Comparison of ENCODE assay signal across 28 mouse cellular contexts in the genomic region with DNA sequence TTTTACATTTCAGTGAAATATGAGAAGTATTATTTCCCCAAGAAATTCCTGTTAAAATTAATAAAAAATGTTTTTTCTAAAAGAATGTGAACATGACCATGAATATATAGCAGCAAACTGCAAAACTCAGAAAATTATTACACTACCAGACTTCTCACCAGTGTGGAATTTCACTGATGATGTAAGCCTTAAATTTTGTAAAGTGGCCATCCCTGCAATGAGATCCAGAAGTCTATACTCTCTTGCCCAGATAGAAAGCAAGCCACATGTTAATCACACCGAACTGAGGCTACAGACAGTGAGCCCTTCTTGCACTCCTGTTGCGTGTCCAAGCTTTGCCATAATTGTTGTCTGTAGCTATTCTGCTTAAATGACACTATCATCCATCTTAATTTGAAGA.
"Had no signal": no experiment of that assay in that cellular context is flagged by ENCODE, and none has a peak within 500 bp of the region (broad histone marks: within the 10 kb centered on the region; RNA-seq: fewer than 3 reads in every experiment).

No protein-coding gene starts in this region.

- H3K4me1 ChIP-seq: embryonic facial prominence, embryonic 12.5 days had no signal

- H3K4me2 ChIP-seq: embryonic facial prominence, embryonic 12.5 days; embryonic facial prominence, embryonic 13.5 days; embryonic facial prominence, embryonic 15.5 days; forebrain, embryonic 12.5 days; forebrain, embryonic 13.5 days; forebrain, embryonic 15.5 days had no signal

- H3K9me3 ChIP-seq: embryonic facial prominence, embryonic 10.5 days; embryonic facial prominence, embryonic 12.5 days; embryonic facial prominence, embryonic 13.5 days; embryonic facial prominence, embryonic 15.5 days; forebrain, embryonic 10.5 days; forebrain, embryonic 12.5 days; forebrain, embryonic 13.5 days; forebrain, embryonic 15.5 days had no signal

- DNase-seq: cerebellum, adult 8-10 months; cerebellum, adult 9-10 months; cerebellum, adult 9-11 months; cerebellum, postnatal 10 days; cerebellum, postnatal 14 days; cerebellum, postnatal 25 days; cerebellum, postnatal 36 days; embryo, embryonic 11 days; forebrain, postnatal 0 days; gastrocnemius, adult 2 months; gastrocnemius, postnatal 10 days; gastrocnemius, postnatal 14 days; gastrocnemius, postnatal 25 days; gastrocnemius, postnatal 36 days; heart, adult 11 months; heart, adult 18-20 months; heart, adult 2 months had no signal

- H3K4me3 ChIP-seq: embryonic facial prominence, embryonic 10.5 days; embryonic facial prominence, embryonic 12.5 days; embryonic facial prominence, embryonic 13.5 days; embryonic facial prominence, embryonic 15.5 days; erythroblast, embryonic 14.5 days; forebrain, embryonic 10.5 days; forebrain, embryonic 12.5 days; forebrain, embryonic 13.5 days; forebrain, embryonic 15.5 days; gastrocnemius, adult 2 months; heart, adult 2 months had no signal

- H3K9ac ChIP-seq: embryonic facial prominence, embryonic 12.5 days; embryonic facial prominence, embryonic 13.5 days; embryonic facial prominence, embryonic 15.5 days; forebrain, embryonic 12.5 days; forebrain, embryonic 13.5 days; forebrain, embryonic 15.5 days; forebrain, postnatal 0 days had no signal

- H3K36me3 ChIP-seq: embryonic facial prominence, embryonic 10.5 days; embryonic facial prominence, embryonic 12.5 days; embryonic facial prominence, embryonic 13.5 days; embryonic facial prominence, embryonic 15.5 days; forebrain, embryonic 10.5 days; forebrain, embryonic 12.5 days; forebrain, embryonic 15.5 days had no signal

- H3K27me3 ChIP-seq: embryonic facial prominence, embryonic 12.5 days; embryonic facial prominence, embryonic 13.5 days; embryonic facial prominence, embryonic 15.5 days; forebrain, embryonic 12.5 days; forebrain, embryonic 13.5 days; forebrain, embryonic 15.5 days had no signal

- ATAC-seq: forebrain, embryonic 13.5 days; forebrain, embryonic 14.5 days; forebrain, embryonic 15.5 days; forebrain, embryonic 16.5 days; forebrain, postnatal 0 days had no signal

- H3K27ac ChIP-seq: embryonic facial prominence, embryonic 10.5 days; embryonic facial prominence, embryonic 12.5 days; embryonic facial prominence, embryonic 13.5 days; embryonic facial prominence, embryonic 15.5 days; forebrain, embryonic 10.5 days; forebrain, embryonic 12.5 days; forebrain, embryonic 13.5 days; forebrain, embryonic 15.5 days; gastrocnemius, adult 2 months; heart, adult 2 months had no signal
